ENCODE assay signal across 22 mouse cellular contexts in the genomic region with DNA sequence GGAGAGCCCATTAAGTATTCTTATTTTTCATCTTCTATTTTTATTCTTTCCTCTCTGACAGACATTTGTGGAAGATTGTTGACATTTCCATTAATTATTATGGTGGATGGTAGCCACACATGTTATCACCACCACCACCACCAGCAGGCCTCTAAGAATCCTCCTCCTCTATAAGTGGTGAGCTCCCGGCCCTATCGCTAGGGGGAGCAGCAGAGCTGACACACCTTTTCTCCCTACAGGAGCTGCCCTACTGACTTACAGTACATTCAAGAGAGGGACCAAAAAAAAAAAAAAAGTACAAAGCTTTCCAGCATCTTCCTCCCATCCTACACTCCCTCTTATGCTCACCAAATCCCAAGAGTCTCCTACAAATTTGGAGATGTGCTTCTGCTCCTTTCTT. TPM values are rescaled to one million over a fixed set of nuclear protein-coding genes. Genes with fewer than 3 reads are reported as not detected.
DNase-seq lines count a peak whose midpoint lies in the region; ATAC-seq and TF ChIP-seq lines count a peak whose summit lies in the region.
"Had no signal": no experiment of that assay in that cellular context is flagged by ENCODE, and none has a peak within 500 bp of the region (broad histone marks: within the 10 kb centered on the region; RNA-seq: fewer than 3 reads in every experiment).

No protein-coding gene starts in this region.

- no peak overlapping the region for H3K4me2 ChIP-seq in intestine, postnatal 0 days (replicated peaks; ENCODE audit: low read depth)
- H3K4me2 ChIP-seq: hindbrain, embryonic 15.5 days had no signal

- peak; percentile 59 for TF ChIP-seq CTCF in gastrocnemius, adult 2 months (IDR thresholded peaks at IDR 0.05)
- peak; percentile 13 for TF ChIP-seq CTCF in left cerebral cortex, adult 2 months (IDR thresholded peaks at IDR 0.05)
- no peak for TF ChIP-seq CTCF in intestine, postnatal 0 days (IDR thresholded peaks at IDR 0.05; ENCODE audit: low read depth)

- no peaks in the 10 kb centered on the region for H3K36me3 ChIP-seq in intestine, postnatal 0 days (ENCODE audit: control insufficient read depth, insufficient read depth)
- H3K36me3 ChIP-seq: hindbrain, embryonic 15.5 days had no signal

- H3K27me3 ChIP-seq in intestine, postnatal 0 days (replicated peaks; ENCODE audit: control insufficient read depth, insufficient read depth, low read length) = no peaks in the 10 kb centered on the region
- H3K27me3 ChIP-seq: hindbrain, embryonic 15.5 days had no signal

- 34% methylated on average over 2 of the region's 2 CpGs for WGBS in intestine, postnatal 0 days

- no peak overlapping the region for H3K27ac ChIP-seq in gastrocnemius, adult 2 months
- H3K27ac ChIP-seq in left cerebral cortex, adult 2 months = no peak overlapping the region
- no peak overlapping the region for H3K27ac ChIP-seq in intestine, postnatal 0 days (ENCODE audit: low read depth, low read length)
- H3K27ac ChIP-seq: hindbrain, embryonic 15.5 days; kidney, postnatal 0 days; stomach, postnatal 0 days had no signal

- no peak for ATAC-seq in intestine, postnatal 0 days
- no peak for ATAC-seq in erythroblast, adult 5-6 weeks (replicated peaks; ENCODE audit: low FRiP score, poor library complexity, severe bottlenecking)
- ATAC-seq: forebrain, embryonic 16.5 days had no signal

- DNase-seq in gastrocnemius, adult 2 months = peak; percentile 48
- DNase-seq in gastrocnemius, postnatal 25 days = no peak
- no peak for DNase-seq in left cerebral cortex, adult 2 months (ENCODE audit: extremely low spot score in 1 of 2, low spot score in 2 of 2)
- DNase-seq in left cerebral cortex, adult 8-10 months (ENCODE audit: low spot score in 2 of 2) = no peak
- peak; percentile 15 for DNase-seq in 416B (ENCODE audit: low read depth)
- DNase-seq in NIH3T3 (ENCODE audit: low read depth) = peak; percentile 1
- DNase-seq: cerebellum, adult 8-10 months; gastrocnemius, postnatal 36 days; left cerebral cortex, postnatal 4 days had no signal

- no peak overlapping the region for H3K4me3 ChIP-seq in gastrocnemius, adult 2 months
- no peak overlapping the region for H3K4me3 ChIP-seq in left cerebral cortex, adult 2 months
- H3K4me3 ChIP-seq in intestine, postnatal 0 days (ENCODE audit: low read depth, low read length) = no peak overlapping the region
- H3K4me3 ChIP-seq: hindbrain, embryonic 15.5 days had no signal

- no peaks in the 10 kb centered on the region for H3K4me1 ChIP-seq in intestine, postnatal 0 days (replicated peaks; ENCODE audit: control insufficient read depth, insufficient read depth, low read length)
- H3K4me1 ChIP-seq: hindbrain, embryonic 15.5 days had no signal

- H3K9ac ChIP-seq in intestine, postnatal 0 days (ENCODE audit: low read depth, low read length) = no peak overlapping the region
- H3K9ac ChIP-seq: hindbrain, embryonic 15.5 days had no signal

- H3K9me3 ChIP-seq in intestine, postnatal 0 days (ENCODE audit: control insufficient read depth) = no peaks in the 10 kb centered on the region
- H3K9me3 ChIP-seq: hindbrain, embryonic 15.5 days had no signal

- intact Hi-C loops in gastrocnemius, adult 2 months (cut with DNase I) = loop anchor here (5.0 kb wide), 1 partner anchor 731 kb away; no protein-coding TSS in a partner anchor
- intact Hi-C loops in left cerebral cortex, adult 2 months (cut with DNase I) = no loop called here

RNA-seq across cellular contexts. Expression of gene Igsf1, which starts 26.7 kb away (rescaled TPM):
- 1 to 10 TPM in 1 of 2 experiments, under 1 TPM in 1; 0.84 to 1.6 TPM for total RNA-seq in gastrocnemius, adult 2 months (2021)
- total RNA-seq in gastrocnemius, postnatal 25 days (2021) = 1 to 10 TPM; 1.6 to 2.5 TPM
- total RNA-seq in left cerebral cortex, adult 2 months (2021) = 1 to 10 TPM; 2.4 to 4.1 TPM
- total RNA-seq in left cerebral cortex, adult 8-10 months (2022) = 1 to 10 TPM; 4.0 to 7.2 (median 6.6) TPM
- polyA plus RNA-seq in intestine, postnatal 0 days (2015; fragmentation: Nextera tagmentation; extraction: Ambion mirVana) = 0.09 and 0.25 TPM in 2 replicates
- total RNA-seq in erythroblast, adult 5-6 weeks (2015; ENCODE audit: low replicate concordance) = not detected in 2 replicates
- total RNA-seq in erythroblast, adult 5-6 weeks (2017; ENCODE audit: low replicate concordance) = not detected in 2 replicates
- total RNA-seq: megakaryocyte-erythroid progenitor cell, adult 5-6 weeks; monocyte, adult 5-6 weeks had no signal
- polyA plus RNA-seq: spleen, adult 2 months had no signal

RNA-seq across cellular contexts. Expression of gene Olfr1321, which starts 36.0 kb away (rescaled TPM):
- total RNA-seq in gastrocnemius, adult 2 months (2021) = not detected
- not detected for total RNA-seq in gastrocnemius, postnatal 25 days (2021)
- total RNA-seq in left cerebral cortex, adult 2 months (2021) = not detected
- not detected for total RNA-seq in left cerebral cortex, adult 8-10 months (2022)
- not detected in 2 replicates for polyA plus RNA-seq in intestine, postnatal 0 days (2015; fragmentation: Nextera tagmentation; extraction: Ambion mirVana)
- total RNA-seq in erythroblast, adult 5-6 weeks (2015; ENCODE audit: low replicate concordance) = not detected in 2 replicates
- total RNA-seq in erythroblast, adult 5-6 weeks (2017; ENCODE audit: low replicate concordance) = not detected in 2 replicates
- total RNA-seq: gastrocnemius, postnatal 36 days; layer of hippocampus, postnatal 10 days; left cerebral cortex, postnatal 4 days; megakaryocyte-erythroid progenitor cell, adult 5-6 weeks; monocyte, adult 5-6 weeks had no signal
- polyA plus RNA-seq: forebrain, embryonic 16.5 days; heart, embryonic 16.5 days; hindbrain, embryonic 15.5 days; kidney, postnatal 0 days; neural tube, embryonic 14.5 days; spleen, adult 2 months; stomach, postnatal 0 days; urinary bladder, adult 2 months had no signal

Comparison
In these comparisons a context has a peak if more than half of its experiments do, and no peak if none do; other contexts are left out.
1. DNase-seq: peak in gastrocnemius, adult 2 months (single experiment), 416B (single experiment) and NIH3T3 (single experiment); none in gastrocnemius, postnatal 25 days (single experiment), left cerebral cortex, adult 2 months (0 of 2) and left cerebral cortex, adult 8-10 months (0 of 2).